Mouse (Mus musculus) embryonic facial prominence, embryonic 10.5 days (tissue): ENCODE data around the gene Scyl2. TPM values are rescaled to one million over a fixed set of nuclear protein-coding genes. Genes with fewer than 3 reads are reported as not detected.

Source experiments
- DNase-seq: peaks from one replicate; pipeline ENCODE4 v3.0.0-alpha.2; 2017; ENCODE audit warnings: low spot score
- H3K27ac ChIP-seq: fragments of 300-500 bp; sonication (generic); replicated peaks from 2 replicates; pipeline ENCODE4 v1.5.1; 2016; ENCODE audit warnings: mild to moderate bottlenecking
- H3K27me3 ChIP-seq: fragments of 300-500 bp; sonication (generic); replicated peaks from 2 replicates; pipeline ENCODE4 v1.6.1; 2016; ENCODE audit warnings: low read depth, mild to moderate bottlenecking; ENCODE audit not compliant: poor library complexity, severe bottlenecking
- H3K36me3 ChIP-seq: fragments of 300-500 bp; sonication (generic); replicated peaks from 2 replicates; pipeline ENCODE4 v1.6.1; 2016; ENCODE audit warnings: mild to moderate bottlenecking, moderate library complexity
- H3K4me1 ChIP-seq: fragments of 300-500 bp; sonication (generic); 2 replicates; pipeline ENCODE4 v1.6.1; 2016
- H3K4me3 ChIP-seq: fragments of 300-500 bp; sonication (generic); 2 replicates; pipeline ENCODE4 v1.5.1; 2016; ENCODE audit warnings: mild to moderate bottlenecking, moderate library complexity
- H3K9me3 ChIP-seq: fragments of 300-500 bp; sonication (generic); 2 replicates; pipeline ENCODE4 v1.6.1; 2016; ENCODE audit warnings: mild to moderate bottlenecking
- WGBS: fragments of 180-500 bp; shearing (Covaris S2); methylation state at CpG from one replicate; pipeline ENCODE4 v1.1.7; 2016; 5-methylcytosine and 5-hydroxymethylcytosine counted together
- polyA plus RNA-seq: library from polyadenylated mRNA; unstranded; fragments of >200 nt; fragmentation: Nextera tagmentation; extraction: Ambion mirVana; gene quantifications from 2 replicates; pipeline ENCODE4 v1.2.1, GENCODE M21; 2016

The Scyl2 gene
- polyA plus RNA-seq, 1 experiment from 2014 or later = 9.8 TPM

GRCm38 (mm10) chr10:89630052-89630451 lies 56.0 kb downstream of the Scyl2 start:
- no peak overlapping the region for H3K4me3 ChIP-seq
- no peak overlapping the region for H3K27ac ChIP-seq
- peak; percentile 35 for DNase-seq
- no peaks in the 10 kb centered on the region for H3K27me3 ChIP-seq
- H3K4me1 ChIP-seq = no peaks in the 10 kb centered on the region
- H3K9me3 ChIP-seq = no peaks in the 10 kb centered on the region
- no peaks in the 10 kb centered on the region for H3K36me3 ChIP-seq
- WGBS = 34% methylated on average over 3 of the region's 3 CpGs

GRCm38 (mm10) chr10:89626714-89627113 lies 59.4 kb downstream of the Scyl2 start:
- Histone ChIP-seq H3K4me1 (no peaks in the 10 kb centered on the region), H3K9me3 (no peaks in the 10 kb centered on the region), H3K36me3 (no peaks in the 10 kb centered on the region), H3K27me3 (no peaks in the 10 kb centered on the region), H3K27ac (no peak overlapping the region), H3K4me3 (no peak overlapping the region)
- no peak for DNase-seq
- 87% methylated on average over 2 of the region's 2 CpGs for WGBS

GRCm38 (mm10) chr10:89624196-89624595 lies 61.9 kb downstream of the Scyl2 start:
- Histone ChIP-seq H3K9me3 (no peaks in the 10 kb centered on the region), H3K4me1 (0 out of 2 replicates have a peak, but pooled peaks cover 4% of the 10 kb centered on the region), H3K27me3 (no peaks in the 10 kb centered on the region), H3K27ac (no peak overlapping the region), H3K4me3 (no peak overlapping the region), H3K36me3 (no peaks in the 10 kb centered on the region)
- 93% methylated on average over 2 of the region's 2 CpGs for WGBS
- no peak for DNase-seq

- peak; percentile 10 for DNase-seq
- H3K4me3 ChIP-seq = no peak within 1 kb of the TSS
- 25% methylated on average over 7 of the region's 7 CpGs for WGBS
- no peaks in the 10 kb centered on the region for H3K27me3 ChIP-seq
- H3K9me3 ChIP-seq = no peaks in the 10 kb centered on the region
- H3K27ac ChIP-seq = no peak within 1 kb of the TSS
- H3K36me3 ChIP-seq = no peaks in the 10 kb centered on the region
- H3K4me1 ChIP-seq = 0 out of 2 replicates have a peak, but pooled peaks cover 4% of the 10 kb centered on the region
Observed at GRCm38 (mm10) chr10:89621129-89621528, 65.0 kb downstream of the Scyl2 start, which contains the start of gene Slc17a8. Gene Slc17a8 (minus strand): TSS chr10:89621253.

GRCm38 (mm10) chr10:89599311-89599710 lies 86.8 kb downstream of the Scyl2 start:
- Histone ChIP-seq H3K27me3 (no peaks in the 10 kb centered on the region), H3K4me1 (no peaks in the 10 kb centered on the region), H3K4me3 (no peak overlapping the region), H3K36me3 (no peaks in the 10 kb centered on the region), H3K9me3 (no peaks in the 10 kb centered on the region), H3K27ac (no peak overlapping the region)
- 84% methylated on average over 5 of the region's 5 CpGs for WGBS
- DNase-seq = no peak

GRCm38 (mm10) chr10:89597275-89597674 lies 88.8 kb downstream of the Scyl2 start:
- Histone ChIP-seq H3K36me3 (no peaks in the 10 kb centered on the region), H3K9me3 (no peaks in the 10 kb centered on the region), H3K4me1 (no peaks in the 10 kb centered on the region), H3K27me3 (no peaks in the 10 kb centered on the region), H3K4me3 (no peak overlapping the region), H3K27ac (no peak overlapping the region)
- 90% methylated on average over 4 of the region's 4 CpGs for WGBS
- DNase-seq = no peak

- Histone ChIP-seq H3K27ac (no peak overlapping the region), H3K9me3 (no peaks in the 10 kb centered on the region), H3K27me3 (no peaks in the 10 kb centered on the region), H3K4me1 (no peaks in the 10 kb centered on the region), H3K4me3 (no peak overlapping the region), H3K36me3 (no peaks in the 10 kb centered on the region)
- DNase-seq = no peak
- WGBS = 91% methylated on average over 5 of the region's 5 CpGs
Observed at GRCm38 (mm10) chr10:89595935-89596334, 90.2 kb downstream of the Scyl2 start.

- no peaks in the 10 kb centered on the region for H3K36me3 ChIP-seq
Observed at GRCm38 (mm10) chr10:89595514-89595913, 90.6 kb downstream of the Scyl2 start.

GRCm38 (mm10) chr10:89594309-89594708 lies 91.8 kb downstream of the Scyl2 start:
- H3K4me3 ChIP-seq = no peak overlapping the region
- no peaks in the 10 kb centered on the region for H3K9me3 ChIP-seq
- H3K27me3 ChIP-seq = no peaks in the 10 kb centered on the region
- no peaks in the 10 kb centered on the region for H3K36me3 ChIP-seq
- no peak overlapping the region for H3K27ac ChIP-seq
- H3K4me1 ChIP-seq = no peaks in the 10 kb centered on the region
- DNase-seq = no peak
- WGBS = 92% methylated on average over 4 of the region's 4 CpGs

More at GRCm38 (mm10) chr10:89595514-89595913, 90.6 kb downstream of the Scyl2 start:
- H3K9me3 ChIP-seq = no peaks in the 10 kb centered on the region
- 88% methylated on average over 1 of the region's 1 CpGs for WGBS
- H3K4me1 ChIP-seq = no peaks in the 10 kb centered on the region
- DNase-seq = no peak
- H3K27me3 ChIP-seq = no peaks in the 10 kb centered on the region
- H3K4me3 ChIP-seq = no peak overlapping the region
- no peak overlapping the region for H3K27ac ChIP-seq

- Histone ChIP-seq H3K9me3 (no peaks in the 10 kb centered on the region), H3K27ac (no peak overlapping the region), H3K27me3 (no peaks in the 10 kb centered on the region), H3K36me3 (no peaks in the 10 kb centered on the region), H3K4me3 (no peak overlapping the region), H3K4me1 (no peaks in the 10 kb centered on the region)
- whole genome bisulfite sequencing = 71% methylated on average over 4 of the region's 4 CpGs
- no peak for DNase-seq
Observed at GRCm38 (mm10) chr10:89592797-89593196, 93.3 kb downstream of the Scyl2 start.

GRCm38 (mm10) chr10:89589877-89590276 lies 96.2 kb downstream of the Scyl2 start:
- Histone ChIP-seq H3K4me1 (no peaks in the 10 kb centered on the region), H3K4me3 (no peak overlapping the region), H3K9me3 (no peaks in the 10 kb centered on the region), H3K27ac (no peak overlapping the region), H3K36me3 (no peaks in the 10 kb centered on the region), H3K27me3 (no peaks in the 10 kb centered on the region)
- 93% methylated on average over 1 of the region's 1 CpGs for WGBS
- DNase-seq = no peak
